Mouse (Mus musculus): ENCODE data around the gene Notch4.
A peak's percentile ranks its signal among the peaks of the same experiment; 100 is the strongest.

Gene Notch4

DNA sequence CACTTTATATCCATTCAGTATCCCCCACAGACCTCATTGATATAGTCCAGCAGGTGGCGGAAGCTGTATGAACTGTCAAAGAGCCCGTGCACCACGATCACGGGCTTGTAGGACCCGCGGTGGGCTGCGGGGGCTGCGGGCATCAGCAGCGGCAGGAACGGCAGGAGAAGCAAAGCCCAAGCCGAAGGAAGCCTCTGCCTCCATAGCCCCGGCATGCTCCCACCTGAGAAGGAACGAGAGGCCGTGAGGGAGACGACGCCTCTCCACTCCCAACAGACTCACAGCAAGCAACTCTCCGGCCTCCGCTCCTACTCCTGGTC is 62.7 kb downstream of the Notch4 start:
- no peak for DNase-seq (ENCODE audit: low spot score)

GRCm38 (mm10) chr17:34627093-34627942 is 63.2 kb downstream of the Notch4 start:
- DNase-seq (ENCODE audit: low spot score): peak; percentile 86

GRCm38 (mm10) chr17:34627943-34628643 is 64.0 kb downstream of the Notch4 start, which contains the start of gene Ppt2:
TSS of gene Ppt2 (minus strand) at chr17:34628510.
- DNase-seq (ENCODE audit: low spot score): peak; percentile 21

DNA sequence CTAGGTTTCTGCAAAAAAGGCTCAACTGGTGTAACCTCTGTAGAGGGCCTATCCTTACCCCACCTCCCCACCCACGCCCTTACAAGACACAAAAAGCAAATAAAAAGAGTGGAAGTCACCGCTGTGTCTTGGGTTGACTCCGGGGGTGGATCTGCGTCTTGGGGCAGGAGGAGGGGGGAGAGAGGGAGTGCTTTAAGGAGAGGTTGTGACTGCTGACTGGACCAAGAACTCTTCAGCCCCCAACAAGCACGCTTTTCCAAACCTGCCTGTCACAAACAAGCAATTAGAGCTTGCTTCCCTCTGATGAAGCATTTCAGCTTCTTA is 64.5 kb downstream of the Notch4 start:
- no peak for DNase-seq (ENCODE audit: low spot score)

GRCm38 (mm10) chr17:34629221-34629751 is 65.2 kb downstream of the Notch4 start, which contains the start of gene Prrt1:
TSS of gene Prrt1 (plus strand) at chr17:34629533.
- no peak for DNase-seq (ENCODE audit: low spot score)

GRCm38 (mm10) chr17:34629796-34630603 is 65.9 kb downstream of the Notch4 start:
- peak; percentile 78 for DNase-seq (ENCODE audit: low spot score)

DNA sequence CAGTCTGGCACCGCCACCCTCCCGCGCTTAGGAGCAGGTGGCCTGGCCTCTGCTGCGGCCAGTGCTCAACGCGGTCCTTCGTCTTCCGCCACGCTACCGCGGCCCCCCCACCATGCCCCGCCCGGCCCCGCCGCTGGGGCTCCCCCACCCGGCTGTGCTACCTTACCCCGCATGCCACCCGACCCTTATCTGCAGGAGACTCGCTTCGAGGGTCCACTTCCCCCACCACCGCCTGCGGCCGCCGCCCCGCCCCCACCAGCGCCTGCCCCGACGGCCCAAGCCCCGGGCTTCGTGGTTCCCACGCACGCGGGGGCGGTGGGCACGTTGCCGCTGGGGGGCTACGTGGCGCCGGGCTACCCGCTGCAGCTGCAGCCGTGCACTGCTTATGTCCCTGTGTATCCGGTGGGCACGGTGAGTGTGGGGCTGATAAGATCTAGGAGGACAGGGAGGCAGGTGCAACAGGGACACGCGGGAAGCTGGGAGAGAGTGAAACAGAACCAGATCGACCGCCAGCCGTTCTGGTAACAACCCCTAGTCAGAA is 66.8 kb downstream of the Notch4 start:
- no peak for DNase-seq (ENCODE audit: low spot score)

DNA sequence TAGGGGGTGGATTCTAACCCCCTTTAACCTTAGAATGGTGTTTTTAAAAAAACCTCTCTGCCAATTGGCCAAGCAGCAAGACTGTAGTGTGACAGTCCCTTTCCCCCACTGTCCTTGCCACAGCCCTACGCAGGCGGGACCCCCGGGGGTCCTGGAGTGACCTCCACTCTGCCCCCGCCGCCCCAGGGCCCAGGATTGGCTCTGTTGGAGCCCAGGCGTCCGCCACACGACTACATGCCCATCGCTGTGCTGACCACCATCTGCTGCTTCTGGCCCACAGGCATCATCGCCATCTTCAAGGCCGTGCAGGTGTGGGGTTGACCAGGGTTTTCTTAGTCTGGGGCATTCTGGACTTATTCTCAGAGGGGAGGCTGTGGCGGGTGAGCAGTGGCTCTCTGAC is 67.6 kb downstream of the Notch4 start:
- DNase-seq (ENCODE audit: low spot score): no peak

GRCm38 (mm10) chr17:34632261-34632691 is 68.2 kb downstream of the Notch4 start:
- peak; percentile 73 for DNase-seq (ENCODE audit: low spot score)

DNA sequence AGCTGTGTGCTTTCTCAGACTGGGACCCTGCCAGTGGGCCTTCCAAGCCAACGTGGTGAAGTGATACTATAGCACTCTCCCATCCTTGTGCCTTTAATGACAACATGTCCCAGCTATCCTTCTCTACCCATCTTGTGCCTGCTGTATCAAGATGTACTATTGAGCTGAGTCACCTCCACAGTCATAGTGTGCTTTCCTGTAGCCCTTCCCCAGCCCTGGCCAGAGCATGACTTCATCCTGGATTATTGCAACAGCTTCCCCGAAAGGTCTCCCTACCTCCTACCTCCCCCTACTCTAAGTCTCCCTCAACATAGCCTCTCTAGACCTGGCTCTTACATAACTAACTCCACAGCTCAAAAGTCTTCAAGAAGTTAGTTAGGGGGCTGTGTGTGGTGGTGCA is 71.6 kb downstream of the Notch4 start:
- DNase-seq (ENCODE audit: low spot score): no peak

DNA sequence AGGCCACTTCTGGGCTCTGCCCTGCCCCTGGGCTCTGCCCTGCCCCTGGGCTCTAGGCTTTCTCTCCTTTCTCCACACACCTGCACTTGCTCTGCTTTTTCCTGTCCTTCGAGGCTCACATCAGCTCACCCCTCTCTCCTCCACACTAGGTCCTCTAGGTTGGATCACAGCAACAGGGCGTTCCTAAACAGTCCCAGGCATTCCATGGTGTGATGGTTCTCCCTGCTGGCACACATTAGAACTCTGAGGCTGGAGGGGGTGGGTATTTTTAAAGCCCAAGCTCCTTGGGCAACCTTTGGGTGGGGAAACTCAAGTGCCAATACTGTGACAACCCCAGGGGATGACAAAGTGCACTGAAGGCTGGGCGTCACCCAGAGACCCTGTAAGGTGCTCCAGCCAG is 73.4 kb downstream of the Notch4 start:
- no peak for DNase-seq (ENCODE audit: low spot score)

All from T-cell, adult 2 months (primary cell).